Mouse (Mus musculus): ENCODE data around the gene Sorbs1.
"Not testable (repeated sequence)": the region's sequence is repeated elsewhere in the genome, so short reads cannot be mapped to it uniquely, and the experiment has no call there.

Gene Sorbs1

DNA sequence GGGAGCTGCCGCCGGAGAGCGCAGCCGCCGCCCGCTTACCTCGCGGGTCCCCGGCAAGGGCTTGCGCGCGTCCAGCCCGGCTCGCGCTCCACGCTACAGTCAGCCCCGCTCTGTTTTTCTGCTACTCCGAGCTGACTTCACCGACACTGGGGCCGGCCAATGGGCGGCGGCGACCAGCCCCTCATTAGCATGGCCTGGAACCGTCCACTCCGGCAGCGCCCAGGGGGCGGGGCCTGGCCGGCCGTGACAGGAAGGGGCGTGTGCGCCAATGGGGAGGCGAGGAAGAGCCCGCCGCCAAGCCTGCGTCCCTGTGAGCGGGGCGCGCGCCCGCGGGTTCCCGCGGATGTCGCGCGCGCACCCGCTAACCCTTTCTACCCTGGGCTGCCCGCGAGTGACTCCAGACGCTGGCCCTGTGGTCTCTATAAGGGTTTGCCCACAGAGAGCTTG is at the start of gene Sorbs1:
Gene Sorbs1 (minus strand): TSS at position 148 of the 447 bp plus-strand sequence.
- peak; percentile 97 to 98 for DNase-seq

DNA sequence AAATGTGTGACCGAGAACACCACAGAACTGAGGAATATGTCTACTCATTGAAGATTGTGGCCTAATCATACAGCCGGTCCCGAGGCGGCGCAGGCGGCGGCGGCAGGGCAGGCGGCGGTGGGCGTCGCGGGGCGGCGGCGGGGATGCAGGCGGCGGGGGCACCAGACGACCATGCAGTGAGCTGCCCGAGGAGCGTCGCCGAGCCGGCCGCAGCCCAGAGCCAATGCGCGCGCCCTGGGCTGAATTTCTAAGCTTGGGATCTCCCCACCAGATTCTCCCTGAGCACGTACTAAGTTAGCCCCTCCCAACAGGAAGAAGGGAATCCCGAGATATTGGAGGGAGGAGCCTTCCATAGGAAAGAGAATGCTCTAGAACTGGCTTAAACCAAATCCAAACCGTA is 47.9 kb upstream of the Sorbs1 start:
- DNase-seq, result not testable (repeated sequence)

DNA sequence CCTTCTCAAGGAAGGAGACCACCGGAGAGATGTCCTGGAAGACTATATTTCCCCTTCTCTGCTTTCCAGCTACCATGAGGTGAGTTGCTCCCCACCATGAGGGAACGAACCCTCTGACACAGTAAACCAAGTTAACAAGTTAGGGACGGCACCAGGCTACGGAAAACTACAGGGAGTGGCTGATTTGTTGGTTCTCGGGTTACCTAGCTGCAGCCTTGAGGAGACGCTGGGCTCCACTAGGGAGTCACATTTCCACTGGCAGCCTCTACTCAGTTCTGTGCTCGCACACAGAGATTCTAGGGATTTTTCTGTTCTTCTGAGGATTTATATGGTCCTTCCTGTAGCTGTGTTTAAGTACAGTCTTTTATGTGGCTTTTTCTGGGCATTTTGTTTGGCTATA is 42.5 kb upstream of the Sorbs1 start:
- no peak for DNase-seq

DNA sequence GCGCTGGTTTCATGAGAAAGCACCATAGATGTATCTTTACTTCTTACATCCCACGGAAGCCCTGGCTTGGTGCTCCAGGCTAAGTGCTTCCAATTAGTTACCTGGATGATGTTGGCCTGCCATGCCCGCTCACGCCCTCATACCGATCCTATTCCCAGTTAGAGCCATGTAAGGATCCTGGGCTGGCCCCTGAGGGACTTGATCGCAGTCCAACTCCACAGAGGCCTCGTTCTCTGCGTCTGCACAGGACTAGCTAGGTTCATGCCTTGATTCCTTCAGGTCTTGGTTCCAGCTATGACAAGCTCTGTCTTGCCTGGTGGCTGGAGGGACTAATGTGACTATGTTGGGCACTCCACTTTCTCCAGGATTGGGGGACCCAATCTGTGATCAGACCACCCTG is 41.6 kb upstream of the Sorbs1 start:
- no peak for DNase-seq

DNA sequence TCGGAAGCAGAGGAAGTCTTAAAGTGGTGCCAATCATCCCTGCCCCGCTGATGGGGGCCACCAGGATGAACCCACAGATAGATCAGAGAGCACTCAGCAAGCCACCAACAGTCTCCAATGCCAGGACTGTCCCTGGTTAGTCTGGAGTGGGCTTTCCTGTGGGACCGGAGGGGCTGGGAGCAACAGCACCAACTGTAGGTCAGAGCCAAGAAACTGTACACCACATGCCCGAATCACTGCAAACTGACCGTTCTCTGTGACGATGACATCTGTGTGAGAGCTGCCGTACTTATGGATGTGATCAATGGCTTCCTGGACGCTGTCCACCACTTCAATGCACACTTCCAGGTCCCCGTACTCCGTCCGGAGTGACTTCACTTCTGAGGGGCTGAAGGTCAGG is 40.8 kb upstream of the Sorbs1 start:
- no peak for DNase-seq

DNA sequence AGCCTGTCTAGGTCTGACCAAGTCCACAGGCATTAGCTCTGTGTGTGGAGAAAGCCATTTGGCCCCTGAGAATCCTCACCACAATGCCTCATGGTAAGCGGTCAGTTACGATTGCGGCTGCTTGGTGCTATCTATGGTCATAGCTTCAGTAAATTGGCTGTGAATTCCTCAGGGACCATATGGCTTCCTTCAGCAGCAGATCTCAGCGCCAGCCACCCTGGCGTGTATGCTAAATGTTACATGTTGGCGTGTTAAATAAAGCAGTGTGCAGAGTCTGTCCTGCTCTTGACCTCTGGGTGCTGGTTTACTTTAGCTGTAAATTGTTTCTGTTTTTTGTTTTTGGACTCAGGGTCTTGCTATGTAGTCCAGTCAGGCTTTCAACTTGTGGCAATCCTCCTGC is 40.3 kb upstream of the Sorbs1 start:
- DNase-seq, result no peak

DNA sequence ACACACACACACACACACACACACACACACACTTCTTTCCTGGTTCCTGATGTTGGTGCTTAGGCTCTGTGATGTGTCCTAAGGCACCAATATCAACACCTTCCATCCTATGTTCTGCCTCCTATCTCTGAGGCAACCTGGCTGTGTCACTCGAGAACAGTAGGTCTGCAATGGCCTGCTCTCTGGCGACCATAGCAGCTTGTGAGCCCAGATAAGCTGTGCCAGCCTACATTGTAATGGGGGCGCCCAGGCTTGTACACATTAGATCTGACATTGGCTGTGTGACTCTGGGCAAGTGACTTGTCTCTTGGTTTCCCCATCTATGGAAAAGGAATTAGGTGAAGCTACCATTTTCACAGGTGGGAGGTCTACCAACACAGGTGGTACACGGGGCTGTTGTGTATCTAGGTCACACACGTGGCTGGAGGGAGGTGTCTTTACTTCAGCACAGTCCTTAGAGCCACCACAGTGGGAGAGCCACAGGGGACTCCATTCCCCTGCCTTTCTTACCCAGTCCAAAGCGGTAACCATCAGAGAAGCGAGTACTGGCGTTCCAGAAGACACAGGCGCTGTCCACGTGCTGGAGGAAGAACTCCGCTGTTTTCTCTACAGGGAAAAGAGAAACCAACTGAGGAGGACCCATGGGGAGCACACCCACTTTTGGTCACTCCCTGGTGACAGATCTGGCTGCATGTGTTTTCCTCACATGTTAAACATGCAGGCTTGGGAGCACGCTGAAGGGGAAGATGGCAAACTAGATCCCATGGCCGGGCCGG is 39.6 kb upstream of the Sorbs1 start:
- no peak for DNase-seq

DNA sequence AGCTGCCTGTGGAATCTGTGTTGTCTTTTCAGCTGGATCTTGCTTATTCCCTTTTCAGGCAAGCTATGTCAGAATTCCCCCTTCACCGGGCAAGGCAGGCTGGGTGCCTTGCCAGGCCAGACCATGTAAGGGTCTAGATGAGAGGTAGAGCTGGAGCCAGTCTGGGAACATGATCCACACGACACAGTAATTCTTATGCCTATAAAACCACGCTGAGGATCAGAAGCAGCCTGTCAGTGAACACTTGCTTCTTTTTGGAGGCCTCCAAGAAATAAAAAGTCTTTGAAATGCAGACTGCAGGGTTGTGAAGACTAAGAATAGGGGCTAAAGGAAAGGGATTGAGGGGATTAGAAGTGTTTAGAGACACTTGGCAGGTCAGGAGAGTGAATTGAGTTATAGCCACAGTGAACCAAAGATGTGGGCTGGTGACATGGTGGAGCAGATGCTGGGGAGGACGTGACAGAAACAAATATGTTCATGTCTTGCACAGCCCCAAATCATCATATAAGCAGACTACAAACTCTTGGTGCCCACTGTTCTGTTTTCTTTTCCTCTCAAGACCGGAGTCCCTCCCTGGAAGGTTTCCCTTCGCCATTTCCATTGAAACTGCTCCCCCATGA is 36.0 kb upstream of the Sorbs1 start:
- no peak for DNase-seq

DNA sequence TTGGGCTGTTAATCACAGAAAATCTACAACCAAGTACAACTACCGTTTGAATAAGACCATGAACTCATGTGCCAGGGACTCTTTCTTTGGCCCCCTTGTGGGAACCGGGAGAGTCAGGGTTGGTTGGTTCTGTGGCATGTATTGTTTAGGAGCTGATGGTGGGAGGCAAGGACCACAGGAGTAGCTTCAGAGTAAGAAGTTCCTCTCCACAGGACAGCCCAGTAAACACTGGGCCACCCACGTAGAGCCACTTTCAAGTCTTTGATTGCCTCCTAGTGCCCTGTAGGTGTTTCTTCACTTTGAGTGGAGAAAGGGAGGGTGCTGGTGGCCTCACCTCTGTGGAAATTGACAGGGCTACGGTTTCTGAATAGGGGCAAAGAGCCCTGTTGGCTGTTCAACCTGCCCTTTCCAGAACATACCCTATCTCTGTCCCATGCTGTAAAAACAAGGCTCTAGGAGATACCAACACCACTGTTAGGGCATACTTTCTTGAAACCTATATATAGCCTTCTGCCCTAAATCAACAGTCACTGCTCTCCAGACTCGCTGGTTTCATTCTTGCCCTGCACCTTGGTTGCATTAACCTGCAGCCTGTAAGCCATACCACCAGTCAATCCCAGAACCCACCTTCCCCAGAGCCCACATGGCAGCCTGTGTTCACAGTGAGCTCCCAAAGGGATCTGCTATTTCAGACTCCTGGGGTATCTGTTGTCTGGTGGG is 35.4 kb upstream of the Sorbs1 start:
- DNase-seq, result no peak

DNA sequence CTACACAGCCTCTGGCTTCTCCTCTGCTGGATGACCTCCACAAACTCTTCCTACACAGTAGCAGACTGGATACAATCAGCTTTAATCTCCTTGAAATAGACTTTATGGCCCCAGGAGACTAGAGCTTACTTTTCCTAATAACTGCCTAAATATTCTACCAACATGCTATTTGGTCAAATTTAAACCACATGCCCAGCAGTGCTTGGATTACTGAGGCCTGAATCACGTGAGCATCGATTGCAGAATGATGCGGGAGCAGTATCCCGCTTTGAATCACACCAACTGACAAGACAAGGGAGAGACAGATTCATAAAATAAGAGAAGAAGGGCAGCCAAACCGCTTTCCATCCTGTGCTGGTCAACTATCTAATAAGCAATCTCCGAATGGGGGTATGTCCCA is 34.8 kb upstream of the Sorbs1 start:
- DNase-seq, result no peak

DNA sequence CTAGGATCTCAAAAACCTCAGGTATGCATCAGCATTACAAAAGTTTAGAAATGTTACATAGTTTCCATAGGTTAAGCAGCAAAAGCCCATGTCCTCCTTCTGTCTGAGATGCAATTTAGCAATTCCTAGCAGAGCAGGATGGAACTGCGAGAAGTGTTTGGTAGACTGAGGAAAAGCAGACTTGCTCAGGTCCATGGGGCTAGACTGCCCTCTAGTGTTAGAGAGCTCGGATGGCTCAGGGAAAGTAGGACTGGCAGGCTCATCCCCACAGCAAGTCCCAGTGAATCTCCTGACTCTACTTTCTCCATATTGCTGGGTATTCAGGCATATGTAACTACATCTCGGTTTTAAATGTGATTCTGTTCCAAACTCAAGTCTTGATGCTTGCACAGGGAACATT is 31.3 kb upstream of the Sorbs1 start:
- DNase-seq, result peak; percentile 82 to 83

DNA sequence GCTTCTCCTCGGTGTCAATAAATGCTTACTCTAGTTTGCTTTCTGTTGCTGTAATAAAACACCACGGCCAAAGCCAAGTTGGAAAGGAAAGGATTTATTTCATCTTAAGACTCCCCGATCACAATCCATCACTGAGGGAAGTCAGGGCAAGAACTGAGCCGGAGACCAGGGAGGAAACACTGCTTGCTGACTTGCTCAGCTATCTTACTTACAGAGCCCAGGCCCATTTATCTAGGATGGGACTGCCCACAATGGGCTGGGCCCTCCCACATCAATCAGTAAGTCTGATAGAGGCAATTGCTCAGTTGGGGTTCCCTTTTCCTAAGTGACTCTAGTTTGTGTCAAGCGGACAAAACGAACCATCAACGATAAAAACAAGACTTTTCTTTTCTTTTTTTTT is 29.2 kb upstream of the Sorbs1 start:
- DNase-seq, result no peak

DNA sequence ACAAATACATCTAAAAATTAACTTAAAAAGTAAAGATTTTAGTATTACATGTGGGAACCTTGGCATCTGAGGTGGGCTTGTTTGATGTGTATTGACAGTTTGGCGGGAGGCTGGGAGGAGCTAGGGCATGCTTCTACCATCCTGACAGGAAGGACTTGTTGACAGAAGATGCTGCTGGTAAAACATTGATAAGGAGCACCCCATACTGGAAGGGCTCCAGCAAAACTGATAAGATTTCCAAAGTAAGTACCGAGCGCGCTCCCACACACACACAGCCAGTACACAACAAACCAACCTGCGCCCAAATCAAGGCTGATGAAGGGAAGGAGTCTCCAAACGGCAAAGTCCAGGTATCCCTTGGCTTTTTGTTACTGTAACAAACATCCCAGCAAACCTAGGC is 22.9 kb upstream of the Sorbs1 start:
- DNase-seq, result no peak

DNA sequence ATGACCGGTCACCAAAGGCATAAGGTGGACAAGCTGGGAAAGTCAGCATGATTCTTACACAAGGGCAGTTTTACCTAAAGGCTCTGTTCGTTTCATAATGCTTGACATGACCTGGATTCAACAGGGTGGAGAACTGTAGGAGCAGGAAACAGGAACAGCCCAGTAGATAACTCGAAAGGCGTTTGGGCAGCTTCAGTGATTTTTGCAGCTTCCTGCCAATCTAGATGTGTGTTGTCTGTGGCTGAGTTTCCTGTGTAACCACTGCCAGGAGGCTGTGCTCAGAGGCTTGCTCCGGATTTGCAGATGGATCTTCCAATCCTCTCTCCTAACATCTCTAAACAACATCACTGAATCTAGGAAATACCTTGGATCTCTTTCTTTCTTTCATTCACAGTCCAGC is 18.9 kb upstream of the Sorbs1 start:
- DNase-seq, result no peak

DNA sequence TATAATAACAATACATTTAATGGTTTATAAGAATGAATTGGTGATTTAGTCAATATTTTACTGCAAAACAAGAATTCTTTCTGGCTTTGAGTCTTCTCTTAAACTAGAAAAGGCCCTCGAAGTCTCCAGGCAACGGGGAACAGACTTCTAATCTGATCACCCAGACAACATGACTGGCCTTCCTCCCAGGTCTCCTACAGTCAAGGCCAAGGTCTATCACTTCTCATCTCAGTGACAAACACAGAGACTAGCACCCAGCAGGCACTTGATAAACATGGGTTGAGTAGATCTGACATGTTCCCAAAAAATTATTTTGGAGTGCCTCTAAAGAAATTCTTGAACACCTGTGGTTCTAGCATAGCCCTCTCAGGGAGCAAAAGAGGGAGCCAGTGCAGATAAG is 16.7 kb upstream of the Sorbs1 start:
- DNase-seq, result no peak

DNA sequence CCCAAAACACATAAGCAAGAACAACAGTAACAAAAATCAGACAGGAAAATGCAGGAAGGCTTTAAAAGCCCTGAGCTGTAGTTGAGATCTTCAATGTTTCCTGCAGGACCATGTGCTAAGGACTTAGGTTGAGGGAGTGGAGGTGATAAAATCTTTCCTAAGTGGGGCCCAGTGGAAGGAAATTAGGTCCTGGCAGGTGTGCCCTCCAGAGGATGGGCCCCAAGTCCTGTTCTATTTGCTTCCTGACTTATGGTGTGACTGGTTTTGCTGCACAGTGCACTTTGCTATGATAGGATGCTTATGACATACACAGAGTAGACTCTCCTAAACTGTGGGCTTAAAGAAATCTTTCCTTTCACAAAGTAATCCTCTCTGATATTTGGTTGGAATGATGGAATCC is 14.7 kb upstream of the Sorbs1 start:
- DNase-seq, result no peak

DNA sequence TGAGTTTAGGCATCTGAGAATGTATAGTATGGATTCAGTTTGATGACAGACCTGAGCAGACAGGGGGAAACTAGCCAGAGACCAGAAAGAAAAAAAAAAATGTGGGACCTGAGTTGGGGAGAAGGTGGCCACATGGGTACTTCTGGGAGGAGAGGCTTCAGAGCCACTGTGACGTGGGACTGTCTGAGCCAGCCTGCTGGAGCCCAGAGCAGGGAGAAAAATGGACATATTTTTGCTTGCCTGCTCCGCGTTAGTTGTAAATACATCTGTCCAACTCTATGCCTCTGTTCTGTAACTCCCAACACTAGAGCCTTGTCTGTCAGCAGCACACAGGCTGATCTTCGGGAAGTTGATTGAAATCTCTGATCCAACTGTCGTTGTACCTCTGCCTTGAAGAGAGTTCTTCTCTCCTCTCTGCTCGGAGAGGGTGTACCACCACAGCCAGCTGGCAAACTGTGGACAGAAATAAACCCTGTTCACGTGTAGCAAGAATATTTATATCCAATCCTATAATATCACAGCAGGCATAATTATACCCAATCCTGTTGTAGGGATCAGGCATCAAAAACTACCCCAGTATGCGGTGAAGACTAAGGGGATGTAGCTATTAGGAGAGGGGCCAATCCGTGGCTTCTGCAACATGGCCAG is 12.9 kb upstream of the Sorbs1 start:
- no peak for DNase-seq

DNA sequence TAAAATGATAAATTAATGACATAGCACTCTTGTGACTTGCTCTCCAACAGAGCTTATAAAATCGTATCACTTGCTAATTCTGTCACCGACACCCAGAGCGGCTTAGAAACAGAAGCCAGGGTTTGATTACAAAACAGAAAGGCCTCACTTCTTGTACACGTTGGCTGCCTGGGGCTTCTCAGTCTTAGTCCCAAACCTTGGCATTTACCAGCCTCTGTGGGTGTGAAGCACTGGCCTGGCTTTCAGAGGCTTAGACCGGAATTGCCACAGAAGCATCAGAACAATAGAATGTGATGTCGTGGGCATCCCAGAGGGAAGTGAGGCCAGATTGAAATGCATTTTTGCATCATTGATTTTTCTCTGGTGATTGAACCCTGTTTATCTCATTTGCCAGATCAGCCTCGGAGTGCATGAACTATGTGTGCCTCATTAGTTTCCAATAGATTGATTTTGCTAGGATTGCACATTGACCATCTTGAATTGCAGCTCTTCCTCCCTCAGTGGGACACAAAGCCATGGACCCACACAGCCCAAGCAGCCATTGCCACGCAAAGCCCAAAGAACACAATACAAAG is 9.9 kb upstream of the Sorbs1 start:
- DNase-seq, result no peak

DNA sequence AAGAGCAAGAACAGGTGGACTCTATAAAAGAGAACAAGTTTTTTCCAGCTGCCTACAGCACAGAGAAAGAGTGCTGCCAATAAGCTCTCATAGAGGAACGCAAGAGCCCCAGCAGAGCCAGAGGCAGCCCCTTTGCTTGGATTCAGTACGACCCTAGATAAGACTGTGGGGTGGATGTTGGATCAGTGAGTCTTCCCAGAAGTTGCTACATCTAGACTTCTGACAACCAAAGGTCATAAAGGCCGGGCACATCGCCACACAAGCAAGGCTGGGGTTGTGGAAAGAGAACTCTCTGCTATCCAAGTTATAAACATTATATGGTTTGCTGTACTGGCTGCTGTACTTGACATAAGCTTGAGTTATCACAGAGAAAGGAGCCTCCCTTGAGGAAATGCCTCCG is 6.8 kb upstream of the Sorbs1 start:
- no peak for DNase-seq

DNA sequence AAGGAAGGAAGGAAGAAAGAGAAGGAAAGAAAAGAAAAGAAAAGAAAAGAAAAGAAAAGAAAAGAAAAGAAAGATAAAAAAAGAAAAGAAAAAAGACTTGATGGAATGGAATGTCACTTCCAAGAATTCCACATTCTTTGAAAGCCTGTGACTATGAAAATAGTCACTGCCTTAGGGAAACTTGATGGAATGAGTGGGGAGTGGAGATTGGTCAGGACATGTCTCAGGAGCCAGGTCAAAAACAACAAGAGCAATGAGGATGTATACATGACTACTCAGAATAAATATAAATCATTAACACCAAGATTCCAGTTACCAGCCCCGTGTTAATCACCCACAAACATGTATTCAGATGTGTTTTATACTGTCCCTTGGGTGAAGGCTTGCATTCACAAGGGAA is 5.1 kb upstream of the Sorbs1 start:
- DNase-seq, result no peak

DNA sequence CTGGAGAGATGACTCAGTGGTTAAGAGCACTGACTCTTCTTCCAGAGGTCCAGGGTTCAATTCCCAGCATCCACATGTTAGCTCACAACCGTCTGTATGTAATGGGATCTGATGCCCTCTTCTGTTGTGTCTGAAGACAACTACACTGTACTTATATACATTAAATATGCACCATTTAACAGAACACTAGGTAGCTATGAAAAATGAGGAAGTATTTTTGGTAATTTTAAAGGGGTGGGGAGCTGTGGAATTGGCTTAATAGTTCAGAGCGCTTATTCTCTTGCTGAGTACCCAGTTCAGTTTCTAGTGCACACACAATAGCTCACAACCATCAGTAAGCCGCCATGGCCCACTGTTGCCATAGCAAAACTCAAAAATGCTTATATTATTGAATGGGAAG is 2.0 kb upstream of the Sorbs1 start:
- DNase-seq, result no peak

DNA sequence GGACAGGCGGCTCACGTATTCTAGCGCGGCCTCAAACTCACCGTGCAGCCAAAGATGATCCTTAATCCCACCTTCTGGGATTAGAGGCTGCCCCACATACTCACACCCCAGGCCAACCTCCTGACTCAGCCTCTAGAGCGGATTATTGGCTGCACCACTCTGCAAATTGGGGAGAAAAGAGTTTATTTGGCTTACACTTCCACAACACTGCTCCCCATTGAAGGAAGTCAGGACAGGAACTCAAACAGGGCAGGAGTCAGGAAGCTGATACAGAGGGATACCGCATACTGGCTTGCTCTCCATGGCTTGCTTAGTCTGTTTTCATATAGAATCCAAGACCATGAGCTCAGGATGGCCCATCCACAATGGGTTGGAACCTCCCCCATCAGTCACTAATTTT is 797 bp upstream of the Sorbs1 start:
- no peak for DNase-seq

All from cerebellum, postnatal 14 days (tissue).